Mouse (Mus musculus) adrenal gland, postnatal 4 days (tissue): Measurements from ENCODE around the gene Copz2. TPM values are rescaled to one million over a fixed set of nuclear protein-coding genes. Genes with fewer than 3 reads are reported as not detected.
"Not testable (repeated sequence)": the region's sequence is repeated elsewhere in the genome, so short reads cannot be mapped to it uniquely, and the experiment has no call there.

Experiments used
- DNase-seq, 2 experiments: peaks; one replicate each; pipeline ENCODE4 v3.0.0; 2021 to 2022; ENCODE audit warnings: low spot score in 2 of 2, mixed read lengths in 2 of 2
- long read RNA-seq, 2 experiments: library from polyadenylated mRNA; stranded (forward); transcript quantifications; one replicate each; pipeline ENCODE4 v2.0.0; 2021
- total RNA-seq, 2 experiments: library from RNA; stranded (reverse); gene quantifications; 2 replicates each; pipeline ENCODE4 v1.2.3; 2021

Gene Copz2
- 10 to 100 TPM; 53.2 to 62.5 TPM for total RNA-seq
- long read RNA-seq, experiment 1, transcript Copz2-201 (9 exons, 930 nt) = major isoform, 56 of 66 reads
- long read RNA-seq, experiment 1, partial matches to known transcripts = 6 of 66 reads
- long read RNA-seq, experiment 1, other reads (novel, unspliced or antisense) = 4 of 66 reads
- long read RNA-seq, experiment 2, transcript Copz2-201 (9 exons, 930 nt) = major isoform, 49 of 71 reads
- long read RNA-seq, experiment 2, partial matches to known transcripts = 11 of 71 reads
- long read RNA-seq, experiment 2, other reads (novel, unspliced or antisense) = 9 of 71 reads

DNA sequence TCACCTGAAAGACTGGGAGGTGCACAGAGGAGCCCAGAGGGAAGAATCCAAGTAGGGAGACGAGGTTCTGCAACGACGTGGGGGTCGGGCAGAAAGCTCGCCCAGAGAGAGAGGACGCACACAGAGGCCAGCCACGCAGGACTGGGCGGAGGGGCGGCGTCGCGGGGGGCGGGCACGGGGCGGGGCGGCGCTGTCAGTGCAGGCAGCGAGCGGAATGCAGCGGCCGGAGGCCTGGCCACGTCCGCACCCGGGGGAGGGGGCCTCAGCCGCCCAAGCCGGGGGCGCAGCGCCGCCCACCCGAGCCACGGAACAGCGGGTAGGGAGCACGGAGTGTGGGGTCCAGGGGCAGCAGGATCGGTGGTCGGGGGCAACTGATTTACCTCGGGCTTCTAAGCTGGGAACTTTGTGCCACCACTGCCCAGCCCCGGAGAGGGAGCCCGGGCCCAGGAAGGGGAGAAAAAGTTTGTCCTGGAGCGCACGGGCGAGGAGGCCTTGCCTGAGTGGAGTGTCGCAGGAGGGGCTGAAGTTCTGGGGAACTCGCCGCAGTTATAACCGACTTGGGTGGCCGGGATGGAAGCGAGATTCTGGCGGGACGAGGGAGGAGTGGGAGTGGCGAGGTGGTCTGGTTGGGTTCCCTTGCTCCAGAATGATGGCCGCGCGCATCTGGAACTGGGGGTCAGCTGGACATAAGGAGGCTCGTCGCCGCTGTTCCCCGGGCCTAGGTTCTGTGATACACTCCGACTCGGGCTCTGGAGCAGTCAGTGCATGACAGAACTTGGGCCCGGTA lies at the start of gene Copz2:
Copz2 (plus strand) TSS at position 190 of the 787 bp plus-strand sequence.
- DNase-seq = peak in 1 of 2 experiments; percentile 30

DNA sequence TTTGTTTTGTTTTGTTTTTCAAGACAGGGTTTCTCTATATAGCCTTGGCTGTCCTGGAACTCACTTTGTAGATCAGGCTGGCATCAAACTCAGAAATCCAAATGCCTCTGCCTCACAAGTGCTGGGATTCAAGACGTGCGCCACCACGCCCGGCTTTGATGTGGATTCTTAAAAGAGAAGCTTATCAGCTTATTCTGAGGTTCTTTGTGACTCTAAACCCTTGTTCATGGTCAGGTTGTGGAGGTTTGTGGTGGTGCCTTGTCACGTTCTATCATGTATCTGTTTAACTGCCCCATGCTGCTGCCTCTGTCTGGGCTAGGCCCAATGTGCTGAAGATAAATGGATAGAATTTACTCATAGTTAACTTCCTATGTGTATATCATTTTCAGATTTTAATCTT lies 44.1 kb upstream of the Copz2 start:
- DNase-seq = no peak

DNA sequence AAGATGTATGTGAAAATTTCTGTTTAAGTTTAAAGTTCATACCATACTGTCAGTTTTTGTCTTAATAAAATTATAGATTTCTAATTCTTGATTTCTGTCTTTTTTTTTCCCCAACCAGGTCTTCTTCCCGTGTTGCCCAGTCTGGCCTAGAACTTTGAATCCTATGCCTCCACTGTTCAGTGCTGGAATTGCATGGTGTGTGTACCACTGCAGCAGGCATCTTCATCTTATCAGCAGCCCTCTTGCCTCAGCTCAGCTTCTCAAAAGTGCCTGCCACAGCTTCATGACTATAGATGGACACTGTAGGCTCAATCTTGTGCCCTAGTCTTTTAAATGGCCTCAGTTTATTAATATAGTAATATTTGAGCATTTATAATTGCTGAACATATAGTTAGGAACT lies 41.6 kb upstream of the Copz2 start:
- DNase-seq = no peak

DNA sequence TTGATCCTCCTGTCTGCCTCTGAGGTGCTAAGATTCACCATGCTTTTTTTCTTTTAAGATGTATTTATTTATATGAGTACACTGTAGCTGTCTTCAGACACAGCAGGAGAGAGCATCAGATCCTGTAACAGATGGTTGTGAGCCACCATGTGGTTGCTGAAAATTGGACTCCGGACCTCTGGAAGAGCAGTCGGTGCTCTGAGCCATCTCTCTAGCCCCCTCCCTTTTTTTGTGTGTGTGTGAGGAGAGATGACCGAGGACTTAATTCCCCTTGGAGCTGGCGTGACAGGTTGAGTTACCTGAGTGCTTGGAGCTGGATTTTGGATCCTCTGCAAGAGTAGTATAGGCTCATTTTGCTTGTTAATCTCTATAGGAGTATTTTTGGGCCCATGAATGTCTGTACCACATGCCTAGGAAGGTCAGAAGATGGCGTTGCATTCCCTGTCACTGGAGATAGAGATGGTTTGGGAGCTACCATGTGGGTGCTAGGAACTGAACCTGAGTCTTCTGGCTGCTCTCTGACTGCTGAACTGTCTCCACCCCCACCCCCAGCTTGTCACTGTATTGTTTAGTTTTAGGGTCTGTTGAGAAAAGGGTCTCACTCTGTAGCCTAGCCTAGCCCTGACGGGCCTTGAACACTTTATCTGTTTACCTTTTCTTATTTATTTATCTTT lies 40.0 kb upstream of the Copz2 start:
- no peak for DNase-seq

DNA sequence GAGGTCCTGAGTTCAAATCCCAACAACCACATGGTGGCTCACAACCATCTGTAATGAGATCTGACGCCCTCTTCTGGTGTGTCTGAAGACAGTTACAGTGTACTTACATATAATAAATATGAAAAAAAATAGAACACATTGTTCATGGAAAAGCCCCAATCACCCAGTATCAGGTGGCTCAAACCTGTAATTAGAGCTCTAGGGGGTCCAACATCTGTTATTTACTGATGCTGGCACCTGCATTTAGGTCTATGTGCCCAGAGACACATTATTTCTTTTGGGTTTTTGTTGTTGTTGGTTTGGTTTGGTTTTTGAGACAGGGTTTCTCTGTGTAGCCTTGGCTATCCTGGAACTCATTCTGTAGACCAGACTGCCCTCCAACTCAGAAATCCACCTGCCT lies 38.5 kb upstream of the Copz2 start:
- not testable (repeated sequence) for DNase-seq

DNA sequence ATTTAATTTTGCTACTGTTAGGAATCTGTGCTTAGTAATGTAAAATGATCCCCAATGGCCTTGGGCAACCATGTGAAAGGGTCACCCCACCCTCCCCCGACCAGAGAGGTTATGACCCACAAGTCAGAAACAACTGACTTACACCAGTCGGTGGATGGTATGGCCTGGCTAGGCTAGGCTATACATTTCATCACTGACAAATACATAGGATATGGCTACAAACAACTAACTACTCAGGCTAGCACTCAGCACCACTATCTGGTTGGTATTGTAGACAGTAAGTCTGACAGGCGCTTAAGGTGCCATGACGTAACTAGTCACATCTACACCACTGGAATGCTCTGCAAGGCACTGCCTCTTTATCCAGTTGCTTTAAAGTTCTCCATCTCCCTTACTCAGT lies 36.2 kb upstream of the Copz2 start:
- no peak for DNase-seq

DNA sequence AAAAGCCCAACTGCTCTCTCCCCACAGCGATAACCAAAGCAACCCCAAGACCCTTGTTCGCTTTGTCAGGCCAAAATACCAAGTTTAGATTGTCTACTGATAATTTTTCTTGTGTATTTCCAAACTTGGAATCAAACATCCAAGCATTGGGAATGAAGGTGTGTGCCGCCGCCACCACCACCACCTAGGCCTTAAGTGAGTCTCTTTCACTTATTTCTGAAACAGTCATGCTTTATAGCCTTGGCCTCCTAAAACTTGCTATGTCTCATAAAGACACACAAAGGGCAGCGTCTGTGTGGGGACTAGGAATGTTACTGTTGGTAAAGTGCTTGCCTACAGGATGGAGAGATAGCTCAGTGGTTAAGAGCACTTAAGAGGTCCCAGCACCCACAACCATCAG lies 35.8 kb upstream of the Copz2 start:
- DNase-seq = no peak

DNA sequence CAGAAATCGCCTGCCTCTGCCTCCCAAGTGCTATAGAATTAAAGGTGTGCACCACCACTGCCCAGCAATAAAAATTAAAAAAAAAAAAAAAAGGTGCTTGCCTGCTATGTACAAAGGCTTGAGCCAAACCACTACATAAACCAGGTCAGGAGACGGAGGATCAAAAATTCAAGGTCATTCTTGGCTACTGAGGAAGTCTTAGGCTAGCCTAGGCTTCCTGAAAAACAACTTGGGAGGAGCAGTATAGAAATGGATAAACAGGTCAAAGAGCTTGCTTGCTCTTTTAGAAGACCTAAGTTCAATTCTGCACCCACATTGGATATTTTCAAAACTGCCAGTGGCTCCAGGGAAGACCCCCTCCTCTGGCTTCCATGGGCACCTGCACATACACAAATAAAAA lies 35.2 kb upstream of the Copz2 start:
- no peak for DNase-seq

DNA sequence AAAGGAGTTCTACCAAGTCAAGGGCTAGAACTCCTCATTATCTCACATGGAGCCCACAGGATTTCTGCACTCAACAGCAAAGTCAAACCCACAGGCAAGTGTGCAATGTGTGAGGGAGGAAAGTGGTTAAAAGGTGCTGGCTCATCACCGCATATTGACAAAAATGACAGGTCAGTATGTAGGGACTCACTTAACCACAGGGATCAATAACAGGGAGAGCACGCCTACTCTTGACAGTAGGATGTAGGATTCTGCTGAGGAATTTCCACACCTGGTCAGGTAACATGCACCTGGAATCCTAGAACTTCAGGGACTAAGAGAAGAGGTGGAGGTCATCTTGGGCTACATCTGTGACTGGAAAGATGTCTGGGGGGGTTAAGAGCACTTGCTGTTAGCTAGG lies 33.8 kb upstream of the Copz2 start:
- no peak for DNase-seq

DNA sequence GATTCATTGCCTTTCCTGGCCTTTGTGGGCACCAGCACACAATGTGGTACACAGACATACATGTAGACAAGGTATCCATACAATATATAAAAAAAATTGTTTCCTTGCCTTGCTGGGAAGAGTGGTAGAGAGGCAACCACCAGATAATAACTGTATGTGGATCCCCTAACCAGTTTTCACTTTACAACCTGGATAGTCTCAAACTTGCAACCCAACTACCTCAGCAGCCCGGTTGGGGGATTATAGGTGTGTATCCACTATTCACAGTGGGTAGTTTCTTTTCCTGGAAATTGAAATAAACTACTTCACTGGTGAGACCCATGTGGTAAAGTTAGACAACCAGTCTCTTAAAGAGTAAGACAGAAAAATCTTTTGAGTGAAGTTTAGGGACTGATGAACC lies 33.2 kb upstream of the Copz2 start:
- DNase-seq = no peak

DNA sequence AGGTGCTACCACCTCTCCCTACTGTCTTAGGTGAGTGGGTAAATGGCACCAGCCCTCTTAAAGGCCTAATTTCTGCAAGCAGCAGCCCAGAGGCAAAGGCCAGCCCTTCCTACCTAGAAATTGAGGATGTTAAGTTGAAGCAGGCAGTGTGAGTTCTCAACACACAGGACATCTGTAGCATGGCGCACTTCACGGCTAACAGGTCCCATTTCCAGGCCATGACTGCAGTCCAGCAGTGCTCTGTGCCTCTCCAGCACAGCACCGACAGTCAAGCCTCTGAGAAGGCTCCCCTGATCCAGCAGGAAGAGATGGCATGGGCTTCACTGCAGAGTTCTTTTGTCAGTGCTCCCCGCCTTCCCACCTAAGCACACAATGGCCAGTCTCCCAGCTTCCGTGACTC lies 32.7 kb upstream of the Copz2 start:
- DNase-seq = no peak

DNA sequence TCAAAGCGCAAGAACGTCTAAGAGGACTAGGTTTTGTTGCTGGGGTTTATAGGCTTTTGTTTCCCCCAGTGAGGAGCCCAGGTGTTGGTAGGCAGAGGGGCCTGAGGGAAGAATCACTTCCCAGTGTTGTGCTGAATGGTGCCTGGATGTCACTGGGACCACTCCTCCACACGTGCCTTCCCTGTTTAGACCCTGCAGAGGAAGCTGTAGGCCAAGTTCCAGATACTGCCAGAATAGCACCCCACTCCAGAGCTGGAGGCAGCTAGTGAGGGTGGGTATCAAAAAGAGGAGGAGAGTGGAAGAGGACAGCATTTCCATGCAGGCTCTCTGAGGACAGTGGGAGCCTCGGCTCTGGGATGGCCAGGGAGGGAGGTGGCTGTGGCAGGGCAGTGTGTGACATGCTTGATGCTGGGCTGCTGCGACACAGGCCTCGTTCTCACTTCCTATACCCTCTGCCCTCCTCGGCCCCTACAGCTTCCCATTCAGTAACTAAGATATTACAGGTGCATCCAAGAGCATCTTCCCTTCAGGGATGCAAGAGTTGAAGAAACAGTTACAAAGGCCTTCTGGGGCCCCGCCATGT lies 31.5 kb upstream of the Copz2 start:
- DNase-seq = no peak

DNA sequence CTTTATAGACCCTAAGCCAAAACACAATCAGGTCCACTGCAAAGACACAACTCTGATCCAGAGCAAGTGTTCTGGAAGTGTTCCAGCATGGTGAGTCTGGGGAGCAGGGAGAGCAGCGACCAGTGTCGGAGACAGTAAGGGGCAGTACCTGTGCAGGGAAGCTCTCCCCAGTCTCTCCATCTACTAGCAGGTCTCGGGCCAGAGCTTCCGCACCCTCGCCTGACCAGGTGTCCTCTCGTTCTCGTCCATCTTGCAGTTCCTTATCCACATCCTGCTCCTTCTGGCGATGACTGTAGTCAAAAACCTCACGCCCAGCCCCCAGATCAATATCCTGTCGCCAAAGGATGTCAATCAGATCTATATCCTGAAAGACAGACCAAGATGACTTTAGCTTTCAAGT lies 27.7 kb upstream of the Copz2 start:
- DNase-seq = no peak

DNA sequence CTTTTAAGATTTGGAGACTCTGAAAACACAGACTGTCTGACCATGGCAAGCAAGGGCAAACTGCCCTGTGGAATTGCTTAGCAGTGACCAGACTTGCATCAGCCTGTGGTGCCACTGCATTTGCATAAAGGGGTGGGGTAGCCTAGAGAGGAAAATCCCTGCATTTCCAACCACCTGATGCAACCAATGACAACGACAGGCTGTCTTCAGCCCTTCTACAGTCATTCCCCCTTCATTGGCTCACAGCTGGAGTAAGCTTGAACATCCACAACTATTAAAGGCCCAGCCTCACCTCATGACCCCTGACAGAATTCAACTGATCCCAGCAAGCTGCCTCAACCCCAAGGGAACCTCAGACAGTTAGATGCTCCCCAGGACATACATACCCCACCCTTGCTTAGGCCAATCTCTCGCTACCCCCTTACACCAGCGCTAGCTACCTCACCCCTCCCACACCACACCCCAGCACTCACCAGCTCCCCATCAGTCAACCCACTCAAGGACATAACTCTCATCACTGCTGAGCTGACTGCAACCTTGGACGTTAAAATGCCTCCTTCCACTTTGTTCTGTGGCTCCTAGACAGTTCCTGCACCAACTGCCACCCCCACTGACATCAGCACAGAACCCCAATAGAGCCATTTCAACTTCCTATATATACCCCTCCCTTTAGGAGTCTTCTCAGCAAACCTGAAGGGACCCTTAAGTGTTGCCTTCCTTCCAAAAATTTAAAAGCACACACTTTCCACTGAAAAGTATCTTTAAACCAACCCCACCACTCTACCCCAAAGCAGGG lies 26.8 kb upstream of the Copz2 start:
- peak in 1 of 2 experiments; percentile 30 for DNase-seq

DNA sequence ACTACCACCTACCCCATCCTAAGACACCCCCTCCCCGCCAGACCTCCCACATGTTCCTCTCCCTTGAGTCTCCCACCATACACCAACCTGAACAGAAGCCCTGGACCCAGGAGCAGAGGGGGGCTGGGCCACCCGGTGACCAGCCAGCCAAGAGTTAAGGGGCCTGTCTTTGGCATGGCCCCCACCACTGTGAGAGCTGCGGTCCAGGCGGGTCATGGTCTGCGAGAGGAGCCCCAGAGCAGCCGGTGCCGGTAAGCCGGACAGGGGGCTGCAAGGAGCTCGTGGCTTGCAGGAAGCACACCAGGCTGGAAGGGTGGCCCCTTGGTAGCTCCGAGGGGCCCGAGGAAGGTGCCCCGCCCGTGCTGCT lies 26.2 kb upstream of the Copz2 start:
- DNase-seq = no peak

DNA sequence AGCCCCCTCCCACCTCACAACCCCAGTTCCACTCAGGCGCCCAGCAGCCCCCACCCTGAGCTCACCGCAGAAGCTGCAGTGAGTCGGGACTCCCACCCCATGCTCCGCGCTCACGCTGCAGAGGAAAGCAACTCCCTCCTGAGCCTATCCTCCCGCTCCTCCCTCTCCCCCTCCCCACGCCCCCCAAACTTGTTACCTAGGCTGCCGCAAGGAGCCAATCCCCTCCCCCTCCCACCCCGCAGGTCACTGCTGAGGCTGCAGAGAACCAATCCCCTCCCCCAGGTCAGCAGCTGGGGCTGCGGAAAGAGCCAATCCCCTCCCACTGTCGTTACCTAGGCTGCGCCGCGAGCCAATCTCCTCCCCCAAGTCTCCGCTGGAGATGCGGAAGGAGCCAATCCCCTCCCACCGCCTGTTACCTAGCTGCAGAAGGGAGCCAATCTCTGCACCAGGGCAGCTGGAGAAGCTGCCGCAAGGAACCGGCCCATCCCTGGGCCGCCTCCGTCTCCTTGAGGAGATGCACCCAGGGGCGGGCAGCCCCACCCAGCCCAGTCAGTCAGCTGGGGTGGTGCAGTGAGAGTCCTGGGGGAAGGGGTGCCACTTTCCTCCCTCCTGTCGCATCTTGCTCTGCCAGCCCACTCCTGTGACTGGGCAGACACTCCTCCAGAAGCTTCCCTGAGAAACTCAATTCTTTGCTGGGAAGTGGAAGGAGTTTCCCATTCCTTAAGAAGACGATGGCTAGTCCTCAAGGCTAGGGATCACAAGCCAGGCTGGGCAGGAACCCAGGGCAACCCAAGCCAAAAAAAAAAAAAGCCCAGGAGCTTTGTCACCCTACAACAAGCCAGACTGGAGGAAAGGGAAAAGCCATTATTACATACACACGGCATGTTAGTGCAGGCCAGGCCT lies 25.5 kb upstream of the Copz2 start:
- peak; percentile 62 to 79 for DNase-seq

DNA sequence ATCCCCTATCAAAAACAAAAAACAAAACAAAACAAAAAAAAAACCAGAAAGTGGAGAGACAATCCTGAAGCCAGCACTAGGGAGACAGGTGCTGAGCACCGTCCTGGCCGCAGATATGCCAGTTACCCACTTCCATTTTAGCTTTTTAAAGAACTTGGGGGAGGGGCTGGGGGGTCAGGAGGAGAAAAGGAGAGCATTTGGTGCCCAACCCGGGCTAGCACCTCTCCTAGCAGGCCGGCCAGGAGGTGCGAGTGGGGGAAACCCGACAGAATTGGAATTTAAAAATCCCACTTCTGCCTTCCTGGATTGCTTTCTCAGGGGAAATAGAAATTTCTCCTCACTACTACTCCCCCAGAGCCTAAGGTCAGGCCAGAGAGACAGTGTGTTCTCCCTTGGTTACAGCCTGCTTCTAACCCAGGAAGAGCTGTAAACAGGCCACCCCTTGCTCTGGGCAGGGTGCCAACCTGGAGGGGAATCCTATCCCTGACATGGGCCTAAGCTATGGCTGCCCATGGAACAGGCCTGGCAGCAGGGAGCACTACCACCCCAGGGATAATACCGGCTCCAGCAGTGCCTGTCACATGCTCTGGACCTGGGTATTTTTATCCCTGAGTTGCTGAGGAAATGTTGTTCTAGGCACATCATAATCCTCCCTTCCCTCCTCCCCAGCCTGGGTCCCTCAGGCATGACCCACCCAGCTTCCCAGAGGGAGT lies 24.7 kb upstream of the Copz2 start:
- DNase-seq = peak in 1 of 2 experiments; percentile 65

DNA sequence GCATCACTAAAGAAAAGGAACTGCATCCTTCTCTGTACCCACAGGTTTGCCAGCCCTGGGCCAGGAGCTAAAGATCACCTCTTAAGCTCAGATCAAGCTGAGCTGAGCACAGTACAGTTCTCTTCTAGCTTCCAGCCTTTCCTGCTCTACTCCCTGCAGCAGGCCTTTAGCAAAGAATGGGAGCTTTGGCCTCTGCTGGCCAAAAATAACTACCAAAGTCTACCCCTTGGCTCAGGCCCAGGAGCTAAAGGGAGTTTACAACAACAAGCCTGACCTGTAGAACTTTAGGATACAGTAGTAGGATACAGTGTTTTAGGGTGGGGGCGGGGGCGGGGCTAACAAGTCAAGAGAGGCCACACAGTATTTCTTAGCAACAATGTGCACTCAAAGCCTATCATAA lies 23.2 kb upstream of the Copz2 start:
- no peak for DNase-seq

DNA sequence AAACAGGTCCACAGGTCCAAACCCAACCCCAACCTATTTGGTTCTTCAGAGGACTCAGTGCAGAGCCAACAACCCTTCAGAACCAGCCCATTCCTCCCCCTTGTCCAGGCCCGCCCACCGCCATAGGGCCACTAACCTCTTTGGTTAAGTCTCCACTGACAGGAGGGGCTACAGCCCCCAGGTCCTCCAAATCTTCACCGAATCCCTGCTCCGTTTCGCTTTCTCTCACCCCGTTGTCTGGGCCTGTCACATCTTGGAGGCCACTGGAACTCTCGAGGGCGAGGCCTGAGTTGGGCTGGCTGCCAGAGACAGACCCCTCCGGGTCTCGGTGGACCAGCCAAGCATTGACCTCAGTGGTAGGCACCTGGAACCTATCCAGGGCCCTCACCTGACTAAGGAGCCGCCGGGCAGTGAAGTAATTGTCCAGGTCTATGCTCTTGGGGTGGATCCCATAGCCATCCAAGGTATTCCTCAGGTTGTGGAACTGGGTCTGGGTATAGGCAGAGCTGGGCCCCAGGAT lies 22.5 kb upstream of the Copz2 start:
- no peak for DNase-seq
